Mouse (Mus musculus) neural tube, embryonic 14.5 days (tissue): Measurements from ENCODE around the gene Azin2. TPM values are rescaled to one million over a fixed set of nuclear protein-coding genes. Genes with fewer than 3 reads are reported as not detected.

Source experiments
- ATAC-seq: fragments of 200-750 bp; cut with Nextera tagmentation; 2 replicates; pipeline ENCODE4 v1.8.0; 2017; ENCODE audit warnings: low read depth, mild to moderate bottlenecking, moderate TSS enrichment, moderate library complexity
- H3K27ac ChIP-seq: fragments of 300-500 bp; sonication (generic); 2 replicates; pipeline ENCODE4 v1.5.1; 2014; ENCODE audit warnings: low read depth, mild to moderate bottlenecking, control low read depth, low read length, moderate library complexity, mixed read lengths
- H3K27me3 ChIP-seq: fragments of 300-500 bp; sonication (generic); 2 replicates; pipeline ENCODE4 v1.6.1; 2014; ENCODE audit warnings: low read length; ENCODE audit not compliant: control insufficient read depth, insufficient read depth
- H3K36me3 ChIP-seq: fragments of 300-500 bp; sonication (generic); 2 replicates; pipeline ENCODE4 v1.6.1; 2014; ENCODE audit warnings: low read length, mixed read lengths; ENCODE audit not compliant: control insufficient read depth, insufficient read depth
- H3K4me1 ChIP-seq: fragments of 300-500 bp; sonication (generic); 2 replicates; pipeline ENCODE4 v1.6.1; 2014; ENCODE audit warnings: low read length; ENCODE audit not compliant: control insufficient read depth, insufficient read depth
- H3K4me2 ChIP-seq: fragments of 300-500 bp; sonication (generic); 2 replicates; pipeline ENCODE4 v1.6.1; 2014; ENCODE audit warnings: mild to moderate bottlenecking, low read depth, low read length, control low read depth
- H3K4me3 ChIP-seq: fragments of 300-500 bp; sonication (generic); 2 replicates; pipeline ENCODE4 v1.5.1; 2014; ENCODE audit warnings: low read depth, low read length, control low read depth, mixed read lengths
- H3K9ac ChIP-seq: fragments of 300-500 bp; sonication (generic); replicated peaks from 2 replicates; pipeline ENCODE4 v1.6.1; 2014; ENCODE audit warnings: low read depth, mild to moderate bottlenecking, control low read depth, low read length, mixed read lengths
- H3K9me3 ChIP-seq: fragments of 300-500 bp; sonication (generic); 2 replicates; pipeline ENCODE4 v1.6.1; 2016; ENCODE audit warnings: low read length; ENCODE audit not compliant: control insufficient read depth
- WGBS: fragments of 180-500 bp; shearing (Covaris S2); extraction: QIAGEN DNeasy Blood & Tissue Kit; methylation state at CpG from one replicate; pipeline ENCODE4 v1.1.7; 2014; 5-methylcytosine and 5-hydroxymethylcytosine counted together
- polyA plus RNA-seq: library from polyadenylated mRNA; unstranded; fragments of >200 nt; fragmentation: Nextera tagmentation; extraction: Ambion mirVana; gene quantifications from 2 replicates; pipeline ENCODE4 v1.2.1, GENCODE M21; 2014

Azin2 gene
- polyA plus RNA-seq, 1 experiment from 2014 or later = 19.9 TPM

GRCm38 (mm10) chr4:128957155-128957911, 4.9 kb downstream of the Azin2 start:
- H3K9ac ChIP-seq = no peak overlapping the region
- H3K4me1 ChIP-seq = peaks cover 5% of the 10 kb centered on the region; the same call in 1 of the 2 replicates
- ATAC-seq = no peak
- H3K36me3 ChIP-seq = no peaks in the 10 kb centered on the region
- no peak overlapping the region for H3K4me3 ChIP-seq
- H3K9me3 ChIP-seq = no peaks in the 10 kb centered on the region
- 38% methylated on average over 11 of the region's 11 CpGs for WGBS
- no peak overlapping the region for H3K27ac ChIP-seq
- H3K4me2 ChIP-seq = no peak overlapping the region
- no peaks in the 10 kb centered on the region for H3K27me3 ChIP-seq

- H3K9ac ChIP-seq = no peak overlapping the region
- no peak for ATAC-seq
- no peaks in the 10 kb centered on the region for H3K4me1 ChIP-seq
- H3K27ac ChIP-seq = no peak overlapping the region
- no peak overlapping the region for H3K4me3 ChIP-seq
- H3K36me3 ChIP-seq = no peaks in the 10 kb centered on the region
- H3K9me3 ChIP-seq = no peaks in the 10 kb centered on the region
- no peak overlapping the region for H3K4me2 ChIP-seq
- WGBS = 87% methylated on average over 5 of the region's 5 CpGs
- H3K27me3 ChIP-seq = no peaks in the 10 kb centered on the region
These were observed 8.4 kb downstream of the Azin2 start for GRCm38 (mm10) chr4:128953851-128954250.

GRCm38 (mm10) chr4:128950461-128950860, 11.8 kb downstream of the Azin2 start:
- no peaks in the 10 kb centered on the region for H3K9me3 ChIP-seq
- no peaks in the 10 kb centered on the region for H3K36me3 ChIP-seq
- H3K27me3 ChIP-seq = no peaks in the 10 kb centered on the region
- no peak overlapping the region for H3K4me2 ChIP-seq
- 77% methylated on average over 5 of the region's 5 CpGs for WGBS
- no peak overlapping the region for H3K27ac ChIP-seq
- no peaks in the 10 kb centered on the region for H3K4me1 ChIP-seq
- H3K4me3 ChIP-seq = no peak overlapping the region
- no peak for ATAC-seq
- H3K9ac ChIP-seq = no peak overlapping the region

GRCm38 (mm10) chr4:128949470-128950005, 12.7 kb downstream of the Azin2 start:
- Histone ChIP-seq H3K4me1 (no peaks in the 10 kb centered on the region), H3K4me3 (no peak overlapping the region), H3K9ac (no peak overlapping the region), H3K27ac (no peak overlapping the region), H3K36me3 (no peaks in the 10 kb centered on the region), H3K9me3 (no peaks in the 10 kb centered on the region), H3K4me2 (no peak overlapping the region), H3K27me3 (no peaks in the 10 kb centered on the region)
- ATAC-seq = no peak
- WGBS = 42% methylated on average over 15 of the region's 15 CpGs

GRCm38 (mm10) chr4:128948137-128948674, 14.0 kb downstream of the Azin2 start:
- Histone ChIP-seq H3K9me3 (no peaks in the 10 kb centered on the region), H3K9ac (no peak overlapping the region), H3K4me3 (no peak overlapping the region), H3K4me2 (no peak overlapping the region), H3K36me3 (no peaks in the 10 kb centered on the region), H3K4me1 (no peaks in the 10 kb centered on the region), H3K27ac (no peak overlapping the region), H3K27me3 (no peaks in the 10 kb centered on the region)
- ATAC-seq = no peak
- WGBS = 25% methylated on average over 6 of the region's 6 CpGs

GRCm38 (mm10) chr4:128947326-128947933, 14.8 kb downstream of the Azin2 start:
- Histone ChIP-seq H3K27me3 (no peaks in the 10 kb centered on the region), H3K36me3 (no peaks in the 10 kb centered on the region), H3K4me1 (no peaks in the 10 kb centered on the region), H3K27ac (no peak overlapping the region), H3K9ac (no peak overlapping the region), H3K4me3 (no peak overlapping the region), H3K9me3 (no peaks in the 10 kb centered on the region), H3K4me2 (peak overlapping the region; percentile 6; the same call in 1 of the 2 replicates)
- 20% methylated on average over 18 of the region's 18 CpGs for WGBS
- ATAC-seq = peak; percentile 17; the same call in 1 of the 2 replicates

- Histone ChIP-seq H3K4me1 (no peaks in the 10 kb centered on the region), H3K36me3 (no peaks in the 10 kb centered on the region), H3K27me3 (no peaks in the 10 kb centered on the region), H3K9ac (no peak overlapping the region), H3K4me3 (no peak overlapping the region), H3K9me3 (no peaks in the 10 kb centered on the region), H3K27ac (no peak overlapping the region), H3K4me2 (no peak overlapping the region)
- WGBS = 80% methylated on average over 9 of the region's 9 CpGs
- no peak for ATAC-seq
These were observed 15.5 kb downstream of the Azin2 start for GRCm38 (mm10) chr4:128946736-128947135.

- Histone ChIP-seq H3K36me3 (no peaks in the 10 kb centered on the region), H3K4me1 (no peaks in the 10 kb centered on the region), H3K27ac (no peak overlapping the region), H3K27me3 (no peaks in the 10 kb centered on the region), H3K9me3 (no peaks in the 10 kb centered on the region), H3K4me3 (no peak overlapping the region), H3K4me2 (no peak overlapping the region), H3K9ac (no peak overlapping the region)
- no peak for ATAC-seq
- WGBS = 65% methylated on average over 3 of the region's 3 CpGs
These were observed 19.9 kb downstream of the Azin2 start for GRCm38 (mm10) chr4:128942346-128942745.

- no peak for ATAC-seq
- Histone ChIP-seq H3K4me3 (no peak overlapping the region), H3K9me3 (no peaks in the 10 kb centered on the region), H3K36me3 (no peaks in the 10 kb centered on the region), H3K4me2 (no peak overlapping the region), H3K4me1 (no peaks in the 10 kb centered on the region), H3K27ac (no peak overlapping the region), H3K9ac (no peak overlapping the region), H3K27me3 (no peaks in the 10 kb centered on the region)
- 77% methylated on average over 5 of the region's 5 CpGs for WGBS
These were observed 26.6 kb downstream of the Azin2 start for GRCm38 (mm10) chr4:128935595-128935994.
